Comparison of ENCODE assay signal across 7 mouse cellular contexts in the genomic region with DNA sequence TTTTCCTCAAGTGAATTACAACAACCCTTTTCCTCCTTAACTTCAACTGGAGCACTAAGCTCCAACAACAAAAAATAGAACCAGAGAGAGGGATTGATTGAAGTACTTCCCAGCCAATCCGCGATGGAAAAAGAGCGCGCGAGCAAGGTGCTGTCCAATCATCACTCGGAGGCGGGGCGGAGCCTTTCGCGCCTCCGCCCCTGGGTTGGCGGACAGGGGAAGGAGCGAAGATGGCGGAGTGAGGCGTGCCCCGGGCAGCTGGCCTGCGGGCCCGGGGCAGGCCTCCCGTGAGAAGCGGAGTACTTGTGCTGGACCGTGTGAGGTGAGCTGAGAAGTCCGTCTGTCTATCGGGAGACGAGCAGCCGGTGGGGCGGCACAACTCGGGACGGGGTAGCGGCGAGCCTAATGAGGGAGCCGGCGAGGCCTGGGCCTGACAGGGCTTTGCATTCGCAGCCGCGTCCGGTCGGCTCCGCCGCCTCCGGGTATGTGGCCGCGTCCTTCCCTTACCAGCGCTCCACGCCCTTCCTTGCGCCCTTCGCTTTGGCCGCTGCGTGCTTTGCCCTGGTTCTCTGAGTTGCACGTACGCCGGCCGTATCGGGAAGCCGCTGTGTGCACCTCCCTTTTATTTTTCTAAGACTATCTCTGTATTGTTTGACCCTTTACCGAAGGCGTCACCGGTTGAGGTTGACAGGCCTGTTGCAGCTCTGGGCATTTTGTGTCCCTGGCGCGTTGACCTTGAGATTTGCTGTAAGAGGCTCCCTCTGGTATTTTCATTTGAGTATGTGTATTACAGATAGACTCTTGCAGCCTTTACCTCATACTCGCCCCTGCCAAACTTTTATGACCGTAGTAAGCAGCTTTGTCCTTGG. TPM values are rescaled to one million over a fixed set of nuclear protein-coding genes. Genes with fewer than 3 reads are reported as not detected.
DNase-seq lines count a peak whose midpoint lies in the region; ATAC-seq lines count a peak whose summit lies in the region.

No protein-coding gene starts in this region.

- DNase-seq in adrenal gland, adult 2 months: peak; percentile 98
- peak; percentile 95 for DNase-seq in embryo, embryonic 11.5 days (ENCODE audit: low read depth, low spot score)
- peak; percentile 90 to 97 for DNase-seq in gastrocnemius, postnatal 36 days
- DNase-seq in left cerebral cortex, postnatal 25 days (ENCODE audit: low spot score in 2 of 2): peak; percentile 98 to 99
- DNase-seq in midbrain, embryonic 10.5 days (ENCODE audit: low spot score): peak; percentile 95
- DNase-seq in right cerebral cortex, postnatal 4 days: peak; percentile 99

- no peaks in the 10 kb centered on the region for H3K9me3 ChIP-seq in intestine, embryonic 15.5 days
- H3K9me3 ChIP-seq in midbrain, embryonic 10.5 days (replicated peaks): no peaks in the 10 kb centered on the region

- H3K4me1 ChIP-seq in intestine, embryonic 15.5 days (replicated peaks): no peaks in the 10 kb centered on the region
- peaks cover 21% of the 10 kb centered on the region for H3K4me1 ChIP-seq in midbrain, embryonic 10.5 days

- peak overlapping the region; percentile 74 for H3K4me3 ChIP-seq in intestine, embryonic 15.5 days (replicated peaks)
- H3K4me3 ChIP-seq in midbrain, embryonic 10.5 days: peak overlapping the region; percentile 98

- no peaks in the 10 kb centered on the region for H3K27me3 ChIP-seq in intestine, embryonic 15.5 days (replicated peaks)
- H3K27me3 ChIP-seq in midbrain, embryonic 10.5 days (ENCODE audit: low read depth, poor library complexity, severe bottlenecking): no peaks in the 10 kb centered on the region

- H3K27ac ChIP-seq in intestine, embryonic 15.5 days: peak overlapping the region; percentile 92
- peak overlapping the region; percentile 97 for H3K27ac ChIP-seq in midbrain, embryonic 10.5 days (replicated peaks)

- intact Hi-C loops in gastrocnemius, postnatal 36 days (cut with DNase I): loop anchor here (5.0 kb wide), 1 partner anchor 47 kb away; a partner anchor contains a TSS
- intact Hi-C loops in left cerebral cortex, postnatal 25 days (cut with DNase I): loop anchor here (1.0 to 5.0 kb wide), 3 partner anchors 47 to 117 kb away; a partner anchor contains a TSS

- peak overlapping the region; percentile 83 for H3K9ac ChIP-seq in intestine, embryonic 15.5 days

- WGBS in intestine, embryonic 15.5 days: under 1% methylated on average over 58 of the region's 61 CpGs
- under 1% methylated on average over 61 of the region's 61 CpGs for WGBS in midbrain, embryonic 10.5 days

- H3K4me2 ChIP-seq in intestine, embryonic 15.5 days (replicated peaks): peak overlapping the region; percentile 58

- peaks cover 8% of the 10 kb centered on the region; the same call in 1 of the 2 replicates for H3K36me3 ChIP-seq in intestine, embryonic 15.5 days
- H3K36me3 ChIP-seq in midbrain, embryonic 10.5 days: peaks cover 44% of the 10 kb centered on the region

- ATAC-seq in intestine, embryonic 15.5 days: peak; percentile 99

RNA-seq across cellular contexts. Expression of a gene that starts 23.8 kb away (rescaled TPM):
- 1 to 10 TPM; 1.2 to 2.4 TPM for total RNA-seq in adrenal gland, adult 2 months (2021)
- polyA plus RNA-seq in adrenal gland, adult 2 months (2012; rRNA removed): 0.02 and 0.09 TPM in 2 replicates
- total RNA-seq in gastrocnemius, postnatal 36 days (2021): under 1 TPM; 0.54 to 0.67 TPM
- polyA plus RNA-seq in intestine, embryonic 15.5 days (2015; fragmentation: Nextera tagmentation; extraction: Ambion mirVana): 56.6 and 65.4 TPM in 2 replicates
- under 1 TPM; 0.46 to 0.98 TPM for total RNA-seq in left cerebral cortex, postnatal 25 days (2021)
- polyA plus RNA-seq in midbrain, embryonic 10.5 days (2016; fragmentation: Nextera tagmentation; extraction: Ambion mirVana): 102 and 104 TPM in 2 replicates

RNA-seq across cellular contexts. Expression of a gene that starts 23.9 kb away (rescaled TPM):
- total RNA-seq in adrenal gland, adult 2 months (2021): 1 to 10 TPM in 1 of 2 experiments, under 1 TPM in 1; 0.81 to 1.6 TPM
- 2.7 and 2.9 TPM in 2 replicates for polyA plus RNA-seq in adrenal gland, adult 2 months (2012; rRNA removed)
- under 1 TPM; 0.27 to 0.41 TPM for total RNA-seq in gastrocnemius, postnatal 36 days (2021)
- polyA plus RNA-seq in intestine, embryonic 15.5 days (2015; fragmentation: Nextera tagmentation; extraction: Ambion mirVana): 21.0 and 22.8 TPM in 2 replicates
- total RNA-seq in left cerebral cortex, postnatal 25 days (2021): under 1 TPM; 0.50 TPM
- 43.7 and 45.4 TPM in 2 replicates for polyA plus RNA-seq in midbrain, embryonic 10.5 days (2016; fragmentation: Nextera tagmentation; extraction: Ambion mirVana)

RNA-seq across cellular contexts. Expression of a gene that starts 46.9 kb away (rescaled TPM):
- total RNA-seq in adrenal gland, adult 2 months (2021): 100 to 1,000 TPM; 295 to 331 TPM
- 109 and 125 TPM in 2 replicates for polyA plus RNA-seq in adrenal gland, adult 2 months (2012; rRNA removed)
- total RNA-seq in gastrocnemius, postnatal 36 days (2021): 10 to 100 TPM; 66.5 to 75.1 TPM
- polyA plus RNA-seq in intestine, embryonic 15.5 days (2015; fragmentation: Nextera tagmentation; extraction: Ambion mirVana): 53.6 and 54.9 TPM in 2 replicates
- 100 to 1,000 TPM; 157 to 170 TPM for total RNA-seq in left cerebral cortex, postnatal 25 days (2021)
- 46.3 and 50.8 TPM in 2 replicates for polyA plus RNA-seq in midbrain, embryonic 10.5 days (2016; fragmentation: Nextera tagmentation; extraction: Ambion mirVana)

RNA-seq across cellular contexts. Expression of a gene that starts 46.9 kb away (rescaled TPM):
- 1 to 10 TPM; 1.1 to 1.6 TPM for total RNA-seq in adrenal gland, adult 2 months (2021)
- polyA plus RNA-seq in adrenal gland, adult 2 months (2012; rRNA removed): 0.17 and 0.22 TPM in 2 replicates
- under 1 TPM; 0.48 to 0.67 TPM for total RNA-seq in gastrocnemius, postnatal 36 days (2021)
- polyA plus RNA-seq in intestine, embryonic 15.5 days (2015; fragmentation: Nextera tagmentation; extraction: Ambion mirVana): 0.18 and 0.25 TPM in 2 replicates
- total RNA-seq in left cerebral cortex, postnatal 25 days (2021): under 1 TPM; 0.57 to 0.98 TPM
- polyA plus RNA-seq in midbrain, embryonic 10.5 days (2016; fragmentation: Nextera tagmentation; extraction: Ambion mirVana): 0.39 and 0.62 TPM in 2 replicates

Comparison
In these comparisons a context has a peak if more than half of its experiments do, and no peak if none do; other contexts are left out.
1. Peak in every context shown above with its lines: DNase-seq, ATAC-seq, H3K4me3 ChIP-seq and H3K27ac ChIP-seq.